Mouse (Mus musculus) megakaryocyte, embryonic 14.5 days (primary cell): ENCODE results near the gene Pcsk6.

Experiments
- FLI1 ChIP-seq: IDR thresholded peaks from 2 replicates; pipeline ENCODE4 v1.6.1; 2012; ENCODE audit warnings: low read length, inconsistent platforms, mixed read lengths
- GATA1 ChIP-seq: IDR thresholded peaks from 3 replicates; pipeline ENCODE4 v1.6.1; 2012; ENCODE audit warnings: mixed read lengths, low read length, inconsistent platforms, borderline replicate concordance

DNA sequence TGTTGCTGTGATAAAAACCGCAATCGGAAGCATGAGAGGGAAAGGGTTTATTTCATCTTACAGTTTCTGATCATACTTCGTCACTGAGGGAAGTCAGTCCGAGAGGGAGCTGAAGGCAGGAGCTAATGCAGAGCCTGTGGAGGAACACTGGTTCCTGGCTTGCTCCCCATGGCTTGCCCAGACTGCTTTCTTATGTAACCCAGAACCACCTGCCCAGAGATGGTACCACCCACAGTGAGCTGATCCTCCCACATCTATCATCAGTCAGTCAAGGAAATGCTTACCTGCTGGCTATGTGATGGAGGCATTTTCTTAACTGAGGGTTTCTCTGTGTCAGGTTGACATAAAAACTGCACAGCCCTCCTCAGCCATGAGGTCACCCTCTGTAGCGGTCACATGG lies 127.2 kb downstream of the Pcsk6 start:
- TF ChIP-seq GATA1 (no peak), FLI1 (no peak)
